Mouse (Mus musculus) bone marrow, adult 2 months (tissue): ENCODE results near the gene Gpr179.
A peak's percentile ranks its signal among the peaks of the same experiment; 100 is the strongest.

Experiments used
- CTCF ChIP-seq: fragments of 200-500 bp; IDR thresholded peaks from 2 replicates; pipeline ENCODE4 v1.5.1; 2011; ENCODE audit warnings: low read length, control low read depth; ENCODE audit not compliant: control insufficient read depth, insufficient read depth
- POLR2A ChIP-seq: fragments of 200-500 bp; IDR thresholded peaks from 2 replicates; pipeline ENCODE4 v1.6.1; 2011; ENCODE audit warnings: low read depth, mild to moderate bottlenecking, control low read depth, low read length, borderline replicate concordance; ENCODE audit not compliant: control insufficient read depth

- no peak for TF ChIP-seq POLR2A
- peak; percentile 67 for TF ChIP-seq CTCF
These were observed 41.8 kb downstream of the Gpr179 start for GRCm38 (mm10) chr11:97309911-97310571.
